Mouse (Mus musculus) kidney, embryonic 16.5 days (tissue): ENCODE results near the gene Klhl32. TPM values are rescaled to one million over a fixed set of nuclear protein-coding genes. Genes with fewer than 3 reads are reported as not detected.
A peak's percentile ranks its signal among the peaks of the same experiment; 100 is the strongest.

ENCODE experiments used
- ATAC-seq: fragments of 200-750 bp; cut with Nextera tagmentation; 2 replicates; pipeline ENCODE4 v1.8.0; 2017; ENCODE audit warnings: moderate TSS enrichment; ENCODE audit not compliant: low FRiP score, low TSS enrichment
- H3K27ac ChIP-seq: fragments of 300-500 bp; sonication (generic); 2 replicates; pipeline ENCODE4 v1.5.1; 2014; ENCODE audit warnings: low read length
- H3K27me3 ChIP-seq: fragments of 300-500 bp; sonication (generic); 2 replicates; pipeline ENCODE4 v1.6.1; 2014; ENCODE audit warnings: low read length, control low read depth, mixed read lengths; ENCODE audit not compliant: insufficient read depth
- H3K36me3 ChIP-seq: fragments of 300-500 bp; sonication (generic); 2 replicates; pipeline ENCODE4 v1.6.1; 2014; ENCODE audit warnings: low read length, control low read depth, mixed read lengths; ENCODE audit not compliant: insufficient read depth
- H3K4me1 ChIP-seq: fragments of 300-500 bp; sonication (generic); 2 replicates; pipeline ENCODE4 v1.6.1; 2014; ENCODE audit warnings: low read length, control low read depth, mixed read lengths; ENCODE audit not compliant: insufficient read depth
- H3K4me2 ChIP-seq: fragments of 300-500 bp; sonication (generic); replicated peaks from 2 replicates; pipeline ENCODE4 v1.6.1; 2014; ENCODE audit warnings: low read depth, low read length
- H3K4me3 ChIP-seq: fragments of 300-500 bp; sonication (generic); 2 replicates; pipeline ENCODE4 v1.5.1; 2014; ENCODE audit warnings: mild to moderate bottlenecking, low read length
- H3K9ac ChIP-seq: fragments of 300-500 bp; sonication (generic); replicated peaks from 2 replicates; pipeline ENCODE4 v1.6.1; 2014; ENCODE audit warnings: low read length
- H3K9me3 ChIP-seq: fragments of 300-500 bp; sonication (generic); 2 replicates; pipeline ENCODE4 v1.6.1; 2016; ENCODE audit warnings: low read length, control low read depth
- WGBS: fragments of 180-500 bp; shearing (Covaris S2); extraction: QIAGEN DNeasy Blood & Tissue Kit; methylation state at CpG from one replicate; pipeline ENCODE4 v1.1.7; 2014; 5-methylcytosine and 5-hydroxymethylcytosine counted together
- polyA plus RNA-seq: library from polyadenylated mRNA; unstranded; fragments of >200 nt; fragmentation: Nextera tagmentation; extraction: Ambion mirVana; gene quantifications from 2 replicates; pipeline ENCODE4 v1.2.1, GENCODE M21; 2015

Gene Klhl32
- polyA plus RNA-seq, 1 experiment from 2014 or later: 4.5 TPM

DNA sequence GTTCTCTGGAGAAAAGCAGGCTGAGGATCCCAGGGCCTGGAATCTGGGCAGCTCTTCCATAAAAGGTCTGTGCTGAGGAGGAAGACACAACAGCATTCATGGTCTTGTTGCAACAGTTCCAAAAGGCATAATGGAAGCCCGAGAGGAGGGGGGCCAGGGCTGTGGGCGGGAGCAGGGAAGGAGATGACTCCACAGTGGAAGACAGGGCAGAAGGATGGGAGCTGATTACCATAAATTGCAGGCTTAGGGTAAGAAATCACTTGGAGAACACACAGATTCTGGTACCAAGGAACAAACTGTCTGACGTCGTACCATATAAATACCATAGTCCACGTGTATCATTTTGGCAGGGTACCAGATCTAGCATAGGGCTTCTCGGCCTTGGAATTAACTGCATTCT lies 51.9 kb downstream of the Klhl32 start:
- no peak overlapping the region for H3K4me3 ChIP-seq
- no peaks in the 10 kb centered on the region for H3K9me3 ChIP-seq
- WGBS: 86% methylated on average over 6 of the region's 6 CpGs
- H3K4me2 ChIP-seq: no peak overlapping the region
- ATAC-seq: no peak
- H3K36me3 ChIP-seq: no peaks in the 10 kb centered on the region
- no peaks in the 10 kb centered on the region for H3K4me1 ChIP-seq
- no peak overlapping the region for H3K9ac ChIP-seq
- H3K27ac ChIP-seq: no peak overlapping the region
- H3K27me3 ChIP-seq: no peaks in the 10 kb centered on the region

DNA sequence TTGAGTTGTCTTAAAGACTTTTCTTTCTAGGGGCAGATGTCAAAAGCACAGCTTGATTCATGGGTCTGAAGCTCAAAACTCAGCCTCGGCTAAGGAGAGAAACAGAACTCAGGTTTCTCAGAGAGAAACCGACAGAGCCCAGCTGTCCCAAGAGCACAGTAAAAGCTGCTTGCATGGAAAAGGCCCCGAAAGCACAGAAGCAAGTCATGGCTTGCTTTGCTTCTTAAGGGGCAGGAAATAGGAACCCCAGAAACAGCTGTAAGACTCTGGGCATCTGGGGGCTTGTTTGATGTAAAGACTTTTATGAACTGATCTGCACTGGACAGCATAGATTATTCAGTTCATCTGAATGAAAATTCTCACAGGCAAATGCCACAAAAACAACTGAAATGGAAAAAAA lies 53.1 kb downstream of the Klhl32 start:
- no peaks in the 10 kb centered on the region for H3K9me3 ChIP-seq
- H3K4me2 ChIP-seq: no peak overlapping the region
- H3K27ac ChIP-seq: no peak overlapping the region
- no peaks in the 10 kb centered on the region for H3K4me1 ChIP-seq
- H3K27me3 ChIP-seq: no peaks in the 10 kb centered on the region
- 15% methylated on average over 3 of the region's 3 CpGs for WGBS
- H3K4me3 ChIP-seq: no peak overlapping the region
- no peak overlapping the region for H3K9ac ChIP-seq
- H3K36me3 ChIP-seq: no peaks in the 10 kb centered on the region
- no peak for ATAC-seq

DNA sequence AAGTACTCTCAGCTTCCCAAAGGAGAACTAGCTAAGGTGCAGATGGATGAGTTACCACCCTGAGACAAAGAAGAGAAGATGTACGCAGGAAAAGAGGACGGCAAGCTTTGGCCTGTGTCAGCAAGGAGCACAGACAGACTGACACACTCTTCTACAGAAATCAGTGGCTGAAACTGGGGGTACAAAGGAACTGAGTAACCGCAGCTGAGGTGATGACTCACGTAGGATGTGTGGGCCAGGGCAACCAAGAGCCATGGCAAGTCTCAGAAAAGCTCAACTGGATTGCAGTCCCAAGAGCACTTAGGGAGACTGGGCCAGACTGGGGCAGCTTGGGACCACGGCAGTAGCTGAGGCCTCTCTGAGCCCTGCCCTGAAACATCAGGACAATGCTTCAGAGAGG lies 53.6 kb downstream of the Klhl32 start:
- H3K9me3 ChIP-seq: no peaks in the 10 kb centered on the region
- H3K27ac ChIP-seq: no peak overlapping the region
- H3K4me3 ChIP-seq: no peak overlapping the region
- no peaks in the 10 kb centered on the region for H3K4me1 ChIP-seq
- H3K27me3 ChIP-seq: no peaks in the 10 kb centered on the region
- no peak overlapping the region for H3K9ac ChIP-seq
- ATAC-seq: no peak
- WGBS: 78% methylated on average over 5 of the region's 5 CpGs
- no peak overlapping the region for H3K4me2 ChIP-seq
- no peaks in the 10 kb centered on the region for H3K36me3 ChIP-seq

DNA sequence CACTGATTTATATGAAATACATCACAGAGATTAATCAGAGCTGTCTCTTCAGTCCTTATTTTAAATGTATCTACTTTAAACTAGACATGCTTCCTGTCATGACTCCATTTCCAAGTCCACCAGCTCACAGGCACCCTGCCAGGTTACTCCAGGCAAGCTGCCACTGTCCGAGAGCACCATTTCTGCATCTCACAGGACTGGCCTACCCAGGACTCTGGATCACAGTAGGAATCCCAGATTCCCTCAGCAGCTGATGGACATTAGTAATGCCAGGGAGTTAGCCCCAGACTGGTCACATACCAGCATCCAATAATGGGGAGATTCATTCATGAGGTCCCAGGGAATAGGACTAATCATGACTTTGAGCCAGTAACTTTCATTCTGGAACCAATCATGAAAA lies 54.7 kb downstream of the Klhl32 start:
- no peaks in the 10 kb centered on the region for H3K36me3 ChIP-seq
- H3K9me3 ChIP-seq: no peaks in the 10 kb centered on the region
- ATAC-seq: no peak
- H3K27ac ChIP-seq: no peak overlapping the region
- H3K9ac ChIP-seq: no peak overlapping the region
- H3K4me2 ChIP-seq: no peak overlapping the region
- WGBS: 64% methylated on average over 1 of the region's 1 CpGs
- no peaks in the 10 kb centered on the region for H3K27me3 ChIP-seq
- H3K4me3 ChIP-seq: no peak overlapping the region
- no peaks in the 10 kb centered on the region for H3K4me1 ChIP-seq

DNA sequence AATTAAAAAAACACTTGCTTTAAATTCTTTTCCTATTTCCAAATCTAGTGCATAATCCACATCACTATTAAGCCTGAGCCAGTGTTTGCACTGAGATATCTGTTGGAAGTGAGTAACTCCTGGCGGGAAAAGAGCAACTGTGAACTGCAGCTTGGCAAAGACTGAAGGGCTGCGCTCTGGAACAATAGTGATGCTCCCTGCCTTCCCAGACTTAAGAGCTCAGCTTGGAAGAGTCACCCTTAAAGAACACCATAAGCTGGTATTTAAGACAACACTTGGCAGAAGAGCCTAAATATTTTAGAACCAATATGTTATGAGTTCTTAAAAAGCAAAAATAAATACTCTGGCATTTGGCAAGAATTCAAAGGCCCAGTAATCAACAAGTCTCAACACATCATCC lies 55.7 kb downstream of the Klhl32 start:
- ATAC-seq: no peak
- Histone ChIP-seq H3K27me3 (no peaks in the 10 kb centered on the region), H3K9me3 (no peaks in the 10 kb centered on the region), H3K4me1 (no peaks in the 10 kb centered on the region), H3K4me3 (no peak overlapping the region), H3K36me3 (no peaks in the 10 kb centered on the region), H3K27ac (no peak overlapping the region), H3K4me2 (no peak overlapping the region), H3K9ac (no peak overlapping the region)
- WGBS: 92% methylated on average over 2 of the region's 2 CpGs

DNA sequence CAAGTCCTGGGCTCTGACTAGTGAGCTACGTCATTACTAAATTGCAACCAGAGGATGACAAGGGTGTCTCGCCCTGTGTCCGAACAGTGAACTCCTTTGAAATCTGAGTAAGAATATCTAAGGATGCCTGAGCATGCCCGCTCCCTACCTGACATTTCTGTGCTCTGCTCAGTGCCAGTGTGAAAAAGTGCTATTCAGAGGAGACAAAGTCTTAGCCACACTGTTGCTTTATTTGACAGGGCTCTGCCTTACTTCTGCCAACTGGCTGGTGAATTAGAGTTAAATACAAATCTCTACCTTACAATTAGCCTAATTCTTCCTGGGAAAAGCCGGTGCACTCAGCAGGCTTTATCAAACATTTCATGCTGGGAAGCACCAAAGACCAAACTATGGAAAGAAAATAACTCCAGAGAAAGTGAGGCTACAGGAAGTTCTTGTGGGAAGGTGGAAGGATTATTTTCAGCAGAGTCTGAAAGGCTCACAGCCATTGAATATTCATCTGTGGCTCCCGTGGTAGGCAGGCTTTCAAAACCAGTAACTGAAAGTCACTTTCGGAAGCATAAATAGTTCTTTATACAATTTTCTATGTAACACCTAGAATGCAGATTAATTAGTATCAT lies 57.1 kb downstream of the Klhl32 start:
- no peak overlapping the region for H3K9ac ChIP-seq
- no peaks in the 10 kb centered on the region for H3K9me3 ChIP-seq
- no peaks in the 10 kb centered on the region for H3K4me1 ChIP-seq
- H3K27ac ChIP-seq: no peak overlapping the region
- no peak overlapping the region for H3K4me3 ChIP-seq
- H3K36me3 ChIP-seq: no peaks in the 10 kb centered on the region
- H3K27me3 ChIP-seq: no peaks in the 10 kb centered on the region
- 56% methylated on average over 7 of the region's 7 CpGs for WGBS
- ATAC-seq: no peak
- H3K4me2 ChIP-seq: no peak overlapping the region

DNA sequence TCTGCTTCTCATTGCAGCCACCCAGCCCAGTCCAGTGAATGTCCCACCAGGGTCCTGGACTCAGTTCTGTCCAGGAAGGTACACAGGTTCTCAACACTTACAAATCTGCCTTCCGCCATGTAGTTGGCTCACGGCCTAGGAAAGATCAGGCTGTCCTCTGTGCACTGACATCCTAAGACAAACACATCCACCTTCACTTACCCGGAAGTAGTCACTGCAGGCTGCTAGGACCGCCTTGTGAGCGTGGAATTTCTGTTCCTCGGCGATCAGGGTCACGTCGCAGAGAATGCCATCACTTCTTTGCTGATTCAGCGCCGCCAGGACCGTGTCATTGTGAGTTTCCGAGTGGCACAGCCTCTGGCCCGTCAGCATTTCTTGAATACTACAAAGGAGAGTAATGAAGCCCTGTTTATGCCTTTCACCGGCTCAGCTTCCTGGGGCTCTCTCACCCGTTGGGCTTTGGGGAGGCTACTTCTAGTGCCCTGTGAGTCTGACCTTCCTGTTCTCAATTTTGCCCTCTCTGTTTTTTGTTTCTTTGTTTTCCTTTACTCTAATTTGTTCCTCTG lies 58.4 kb downstream of the Klhl32 start:
- no peak overlapping the region for H3K4me2 ChIP-seq
- H3K4me1 ChIP-seq: no peaks in the 10 kb centered on the region
- H3K9me3 ChIP-seq: no peaks in the 10 kb centered on the region
- H3K4me3 ChIP-seq: no peak overlapping the region
- H3K9ac ChIP-seq: no peak overlapping the region
- no peaks in the 10 kb centered on the region for H3K27me3 ChIP-seq
- no peak overlapping the region for H3K27ac ChIP-seq
- no peak for ATAC-seq
- no peaks in the 10 kb centered on the region for H3K36me3 ChIP-seq
- 34% methylated on average over 16 of the region's 16 CpGs for WGBS

DNA sequence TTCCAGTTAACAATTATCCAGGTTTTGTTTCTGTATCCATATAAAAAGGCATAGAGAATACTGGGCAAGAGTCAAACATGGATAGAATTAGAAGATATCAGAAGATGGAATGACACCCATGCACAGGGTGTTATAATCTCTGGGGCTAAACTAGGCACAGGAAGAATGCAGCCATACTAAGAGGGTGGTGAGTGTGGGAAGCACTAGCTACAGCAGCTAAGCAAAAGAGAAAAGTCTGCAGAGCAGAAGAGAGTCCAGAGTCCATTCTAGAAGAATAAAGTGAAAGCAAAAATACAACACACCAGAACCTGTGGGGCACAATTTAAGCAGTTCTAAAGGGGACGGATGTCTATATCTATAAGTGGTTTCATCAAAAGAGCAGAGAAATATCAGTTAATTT lies 61.6 kb downstream of the Klhl32 start:
- ATAC-seq: no peak
- no peaks in the 10 kb centered on the region for H3K4me1 ChIP-seq
- H3K4me3 ChIP-seq: no peak overlapping the region
- 89% methylated on average over 1 of the region's 1 CpGs for WGBS
- no peaks in the 10 kb centered on the region for H3K27me3 ChIP-seq
- H3K4me2 ChIP-seq: no peak overlapping the region
- no peaks in the 10 kb centered on the region for H3K36me3 ChIP-seq
- H3K27ac ChIP-seq: no peak overlapping the region
- no peaks in the 10 kb centered on the region for H3K9me3 ChIP-seq
- no peak overlapping the region for H3K9ac ChIP-seq

DNA sequence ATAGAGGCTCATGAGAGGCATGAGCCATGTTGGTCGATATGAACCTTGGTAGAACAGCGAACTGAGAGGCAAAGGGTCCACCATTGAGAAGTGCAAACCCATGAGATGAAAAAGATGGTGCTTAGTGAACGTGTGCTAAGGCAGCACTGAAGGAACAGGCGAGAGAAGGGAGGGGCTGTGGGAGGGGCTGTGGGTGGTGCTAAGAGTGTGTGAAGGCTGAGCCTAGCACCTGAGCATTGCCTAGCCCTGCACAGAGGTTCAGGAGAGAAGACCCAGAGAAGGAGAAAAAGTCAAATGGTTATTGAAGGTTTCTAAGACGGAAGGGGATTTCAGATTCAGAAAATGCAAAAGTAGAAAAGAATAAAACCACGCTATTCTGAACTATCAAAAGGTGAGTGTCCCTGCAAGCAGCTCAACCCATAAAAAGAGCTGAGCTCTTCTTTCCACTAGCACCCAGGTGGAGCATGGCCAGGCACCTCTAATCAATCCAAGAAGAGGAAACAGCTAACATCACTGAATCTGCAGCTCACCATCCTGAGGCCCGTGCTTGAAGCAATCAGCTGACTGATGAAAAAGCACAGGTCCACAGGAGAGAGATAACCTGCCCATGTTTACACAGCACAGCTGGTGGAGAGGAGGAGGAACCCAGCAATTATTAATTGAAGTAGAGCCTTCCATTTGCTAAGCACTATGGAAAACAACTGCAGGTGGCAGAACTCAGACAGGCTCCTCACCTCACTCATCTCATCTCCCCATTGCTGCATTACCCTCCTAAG lies 65.0 kb downstream of the Klhl32 start:
- Histone ChIP-seq H3K9ac (no peak overlapping the region), H3K27me3 (no peaks in the 10 kb centered on the region), H3K9me3 (no peaks in the 10 kb centered on the region), H3K36me3 (no peaks in the 10 kb centered on the region), H3K4me3 (no peak overlapping the region), H3K4me2 (no peak overlapping the region), H3K27ac (no peak overlapping the region), H3K4me1 (no peaks in the 10 kb centered on the region)
- WGBS: 55% methylated on average over 7 of the region's 7 CpGs
- peak; percentile 31; the same call in 1 of the 2 replicates for ATAC-seq

DNA sequence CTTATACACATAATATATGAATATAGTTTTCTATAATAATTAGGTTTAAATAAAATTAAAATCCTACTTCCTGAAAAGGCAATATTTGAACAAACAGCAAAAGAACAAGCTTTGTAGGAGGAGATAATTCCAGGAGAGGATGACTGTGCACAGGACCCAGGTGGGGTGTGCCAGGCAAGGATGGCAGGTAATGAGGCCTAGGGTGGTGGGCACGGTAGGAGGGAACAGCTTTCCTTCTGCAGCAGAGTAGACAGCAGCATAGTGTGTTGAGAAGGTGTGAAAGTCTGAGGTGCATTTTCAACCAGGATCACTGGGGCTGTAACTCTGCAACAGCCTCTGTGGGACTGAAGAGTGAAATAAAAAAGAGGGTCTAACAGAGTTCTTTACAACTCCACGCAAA lies 85.0 kb downstream of the Klhl32 start:
- Histone ChIP-seq H3K27me3 (no peaks in the 10 kb centered on the region), H3K4me1 (no peaks in the 10 kb centered on the region), H3K4me3 (no peak overlapping the region), H3K9me3 (no peaks in the 10 kb centered on the region), H3K27ac (no peak overlapping the region), H3K4me2 (no peak overlapping the region), H3K9ac (no peak overlapping the region), H3K36me3 (no peaks in the 10 kb centered on the region)
- ATAC-seq: no peak
- 76% methylated on average over 2 of the region's 2 CpGs for WGBS
